Mouse (Mus musculus): ENCODE data around the gene Sytl2. TPM values are rescaled to one million over a fixed set of nuclear protein-coding genes. Genes with fewer than 3 reads are reported as not detected.

Gene Sytl2
- 3.2 and 3.4 TPM in 2 replicates for polyA plus RNA-seq (2016; fragmentation: Nextera tagmentation; extraction: Ambion mirVana)

GRCm38 (mm10) chr7:90301942-90302646, at the start of gene Sytl2:
Gene Sytl2 (plus strand): TSS chr7:90302252.
- Histone ChIP-seq H3K4me3 (peak within 1 kb of the TSS; percentile 74), H3K27me3 (ENCODE audit: insufficient read depth, poor library complexity, severe bottlenecking) (peaks cover 44% of the 10 kb centered on the region), H3K4me1 (peaks cover 14% of the 10 kb centered on the region), H3K27ac (peak within 1 kb of the TSS; percentile 70), H3K9me3 (no peaks in the 10 kb centered on the region), H3K36me3 (no peaks in the 10 kb centered on the region)
- no peak for DNase-seq (ENCODE audit: low spot score)
- 2% methylated on average over 41 of the region's 43 CpGs for WGBS

GRCm38 (mm10) chr7:90252946-90253345, 49.1 kb upstream of the Sytl2 start:
- no peaks in the 10 kb centered on the region for H3K36me3 ChIP-seq
- WGBS = 65% methylated on average over 5 of the region's 5 CpGs
- no peaks in the 10 kb centered on the region for H3K4me1 ChIP-seq
- H3K27ac ChIP-seq = no peak overlapping the region
- no peaks in the 10 kb centered on the region for H3K9me3 ChIP-seq
- no peaks in the 10 kb centered on the region for H3K27me3 ChIP-seq (ENCODE audit: insufficient read depth, poor library complexity, severe bottlenecking)
- H3K4me3 ChIP-seq = no peak overlapping the region
- DNase-seq (ENCODE audit: low spot score) = no peak

GRCm38 (mm10) chr7:90258701-90259100, 43.4 kb upstream of the Sytl2 start:
- 86% methylated on average over 2 of the region's 2 CpGs for WGBS
- Histone ChIP-seq H3K4me1 (no peaks in the 10 kb centered on the region), H3K36me3 (no peaks in the 10 kb centered on the region), H3K4me3 (no peak overlapping the region), H3K27me3 (ENCODE audit: insufficient read depth, poor library complexity, severe bottlenecking) (no peaks in the 10 kb centered on the region), H3K9me3 (no peaks in the 10 kb centered on the region), H3K27ac (no peak overlapping the region)
- DNase-seq (ENCODE audit: low spot score) = no peak

- WGBS = 52% methylated on average over 2 of the region's 2 CpGs
- no peak for DNase-seq (ENCODE audit: low spot score)
- H3K4me1 ChIP-seq = no peaks in the 10 kb centered on the region
Observed at GRCm38 (mm10) chr7:90259899-90260298, 42.2 kb upstream of the Sytl2 start.

GRCm38 (mm10) chr7:90261902-90262599, 40.0 kb upstream of the Sytl2 start:
- Histone ChIP-seq H3K27me3 (ENCODE audit: insufficient read depth, poor library complexity, severe bottlenecking) (no peaks in the 10 kb centered on the region), H3K27ac (no peak overlapping the region), H3K4me3 (no peak overlapping the region), H3K9me3 (no peaks in the 10 kb centered on the region), H3K36me3 (no peaks in the 10 kb centered on the region), H3K4me1 (peaks cover 4% of the 10 kb centered on the region; the same call in 1 of the 2 replicates)
- WGBS = 35% methylated on average over 7 of the region's 7 CpGs
- no peak for DNase-seq (ENCODE audit: low spot score)

More at GRCm38 (mm10) chr7:90259899-90260298, 42.2 kb upstream of the Sytl2 start:
- no peak overlapping the region for H3K4me3 ChIP-seq
- H3K27ac ChIP-seq = no peak overlapping the region
- no peaks in the 10 kb centered on the region for H3K27me3 ChIP-seq (ENCODE audit: insufficient read depth, poor library complexity, severe bottlenecking)
- H3K36me3 ChIP-seq = no peaks in the 10 kb centered on the region
- no peaks in the 10 kb centered on the region for H3K9me3 ChIP-seq

- H3K4me3 ChIP-seq = peak within 1 kb of the TSS; percentile 54
- peak within 1 kb of the TSS; percentile 79 for H3K27ac ChIP-seq
- no peaks in the 10 kb centered on the region for H3K36me3 ChIP-seq
- peaks cover 4% of the 10 kb centered on the region; the same call in 1 of the 2 replicates for H3K4me1 ChIP-seq
- WGBS = 4% methylated on average over 28 of the region's 28 CpGs
- no peaks in the 10 kb centered on the region for H3K9me3 ChIP-seq
- H3K27me3 ChIP-seq (ENCODE audit: insufficient read depth, poor library complexity, severe bottlenecking) = no peaks in the 10 kb centered on the region
- DNase-seq (ENCODE audit: low spot score) = peak; percentile 90
Observed at GRCm38 (mm10) chr7:90265289-90265970, 36.6 kb upstream of the Sytl2 start, which contains the start of gene Ccdc83. Gene Ccdc83 (minus strand): TSS chr7:90265777.

- Histone ChIP-seq H3K4me3 (no peak overlapping the region), H3K36me3 (no peaks in the 10 kb centered on the region), H3K27ac (no peak overlapping the region), H3K27me3 (ENCODE audit: insufficient read depth, poor library complexity, severe bottlenecking) (no peaks in the 10 kb centered on the region), H3K9me3 (no peaks in the 10 kb centered on the region), H3K4me1 (peaks cover 3% of the 10 kb centered on the region; the same call in 1 of the 2 replicates)
- WGBS = 71% methylated on average over 3 of the region's 3 CpGs
- no peak for DNase-seq (ENCODE audit: low spot score)
Observed at GRCm38 (mm10) chr7:90270141-90270540, 31.9 kb upstream of the Sytl2 start.

GRCm38 (mm10) chr7:90274561-90275100, 27.4 kb upstream of the Sytl2 start:
- WGBS = 61% methylated on average over 11 of the region's 11 CpGs
- H3K9me3 ChIP-seq = no peaks in the 10 kb centered on the region
- H3K27me3 ChIP-seq (ENCODE audit: insufficient read depth, poor library complexity, severe bottlenecking) = no peaks in the 10 kb centered on the region
- H3K36me3 ChIP-seq = no peaks in the 10 kb centered on the region
- no peak overlapping the region for H3K4me3 ChIP-seq
- H3K27ac ChIP-seq = no peak overlapping the region
- DNase-seq (ENCODE audit: low spot score) = peak; percentile 63
- H3K4me1 ChIP-seq = no peaks in the 10 kb centered on the region

GRCm38 (mm10) chr7:90277246-90277645, 24.8 kb upstream of the Sytl2 start:
- Histone ChIP-seq H3K36me3 (no peaks in the 10 kb centered on the region), H3K4me1 (0 out of 2 replicates have a peak, but pooled peaks cover 6% of the 10 kb centered on the region), H3K9me3 (no peaks in the 10 kb centered on the region), H3K27me3 (ENCODE audit: insufficient read depth, poor library complexity, severe bottlenecking) (no peaks in the 10 kb centered on the region), H3K4me3 (no peak overlapping the region), H3K27ac (no peak overlapping the region)
- 69% methylated on average over 3 of the region's 3 CpGs for WGBS
- peak; percentile 20 for DNase-seq (ENCODE audit: low spot score)

GRCm38 (mm10) chr7:90277769-90278168, 24.3 kb upstream of the Sytl2 start:
- Histone ChIP-seq H3K27ac (no peak overlapping the region), H3K4me3 (no peak overlapping the region), H3K4me1 (0 out of 2 replicates have a peak, but pooled peaks cover 6% of the 10 kb centered on the region), H3K9me3 (no peaks in the 10 kb centered on the region), H3K27me3 (ENCODE audit: insufficient read depth, poor library complexity, severe bottlenecking) (no peaks in the 10 kb centered on the region), H3K36me3 (no peaks in the 10 kb centered on the region)
- 76% methylated on average over 4 of the region's 4 CpGs for WGBS
- peak; percentile 53 for DNase-seq (ENCODE audit: low spot score)

- no peaks in the 10 kb centered on the region for H3K27me3 ChIP-seq (ENCODE audit: insufficient read depth, poor library complexity, severe bottlenecking)
- 0 out of 2 replicates have a peak, but pooled peaks cover 6% of the 10 kb centered on the region for H3K4me1 ChIP-seq
- H3K27ac ChIP-seq = no peak overlapping the region
- DNase-seq (ENCODE audit: low spot score) = peak; percentile 54
- no peaks in the 10 kb centered on the region for H3K36me3 ChIP-seq
- H3K9me3 ChIP-seq = no peaks in the 10 kb centered on the region
- WGBS = 85% methylated on average over 4 of the region's 4 CpGs
- no peak overlapping the region for H3K4me3 ChIP-seq
Observed at GRCm38 (mm10) chr7:90279136-90279535, 22.9 kb upstream of the Sytl2 start.

- DNase-seq (ENCODE audit: low spot score) = peak; percentile 72
- WGBS = 46% methylated on average over 11 of the region's 11 CpGs
Observed at GRCm38 (mm10) chr7:90280274-90280875, 21.7 kb upstream of the Sytl2 start.

More at GRCm38 (mm10) chr7:90280274-90280875, 21.7 kb upstream of the Sytl2 start:
- H3K36me3 ChIP-seq = no peaks in the 10 kb centered on the region
- H3K27me3 ChIP-seq (ENCODE audit: insufficient read depth, poor library complexity, severe bottlenecking) = no peaks in the 10 kb centered on the region
- no peak overlapping the region for H3K4me3 ChIP-seq
- 0 out of 2 replicates have a peak, but pooled peaks cover 6% of the 10 kb centered on the region for H3K4me1 ChIP-seq
- H3K9me3 ChIP-seq = no peaks in the 10 kb centered on the region
- no peak overlapping the region for H3K27ac ChIP-seq

Data from heart, embryonic 10.5 days (tissue).